Mouse (Mus musculus) lung, postnatal 0 days (tissue): Measurements from ENCODE around the gene Slc25a47. TPM values are rescaled to one million over a fixed set of nuclear protein-coding genes. Genes with fewer than 3 reads are reported as not detected.

Experiments
- ATAC-seq: fragments of 200-750 bp; cut with Nextera tagmentation; 2 replicates; pipeline ENCODE4 v1.8.0; 2017; ENCODE audit warnings: moderate library complexity
- DNase-seq: peaks from one replicate; pipeline ENCODE4 v3.0.0-alpha.2; 2016; ENCODE audit warnings: low spot score
- H3K27ac ChIP-seq: fragments of 300-500 bp; sonication (generic); 2 replicates; pipeline ENCODE4 v1.5.1; 2014; ENCODE audit warnings: antibody characterized with exemption, mild to moderate bottlenecking, low read length, mixed read lengths
- H3K27me3 ChIP-seq: fragments of 300-500 bp; sonication (generic); replicated peaks from 2 replicates; pipeline ENCODE4 v1.6.1; 2014; ENCODE audit warnings: low read length, mixed read lengths; ENCODE audit not compliant: insufficient read depth
- H3K36me3 ChIP-seq: fragments of 300-500 bp; sonication (generic); 2 replicates; pipeline ENCODE4 v1.6.1; 2014; ENCODE audit warnings: low read length, mixed read lengths; ENCODE audit not compliant: insufficient read depth
- H3K4me1 ChIP-seq: fragments of 300-500 bp; sonication (generic); 2 replicates; pipeline ENCODE4 v1.6.1; 2014; ENCODE audit warnings: antibody characterized with exemption, low read depth, low read length, mixed read lengths; ENCODE audit not compliant: insufficient read depth
- H3K4me2 ChIP-seq: fragments of 300-500 bp; sonication (generic); replicated peaks from 2 replicates; pipeline ENCODE4 v1.6.1; 2014; ENCODE audit warnings: low read depth, mild to moderate bottlenecking, low read length, moderate library complexity, mixed read lengths
- H3K4me3 ChIP-seq: fragments of 300-500 bp; sonication (generic); 2 replicates; pipeline ENCODE4 v1.5.1; 2014; ENCODE audit warnings: low read depth, low read length
- H3K9ac ChIP-seq: fragments of 300-500 bp; sonication (generic); replicated peaks from 2 replicates; pipeline ENCODE4 v1.6.1; 2014; ENCODE audit warnings: low read depth, mild to moderate bottlenecking
- H3K9me3 ChIP-seq: fragments of 300-500 bp; sonication (generic); 2 replicates; pipeline ENCODE4 v1.6.1; 2016; ENCODE audit warnings: low read length, mixed read lengths
- CTCF ChIP-seq: IDR thresholded peaks from 2 replicates; pipeline ENCODE4 v1.5.1; 2016; ENCODE audit warnings: antibody characterized with exemption, mild to moderate bottlenecking
- EP300 ChIP-seq: IDR thresholded peaks from 2 replicates; pipeline ENCODE4 v1.6.1; 2016; ENCODE audit warnings: antibody characterized with exemption, mild to moderate bottlenecking, control low read depth
- WGBS: fragments of 180-500 bp; shearing (Covaris S2); extraction: QIAGEN DNeasy Blood & Tissue Kit; methylation state at CpG from one replicate; pipeline ENCODE4 v1.1.7; 2014; 5-methylcytosine and 5-hydroxymethylcytosine counted together
- polyA plus RNA-seq: library from polyadenylated mRNA; unstranded; fragments of >200 nt; fragmentation: Nextera tagmentation; extraction: Ambion mirVana; gene quantifications from 2 replicates; pipeline ENCODE4 v1.2.1, GENCODE M21; 2015

Slc25a47 gene
- polyA plus RNA-seq, 1 experiment from 2014 or later, result 8.5 TPM

GRCm38 (mm10) chr12:108849488-108850022, 13.7 kb downstream of the Slc25a47 start:
- DNase-seq (peak; percentile 55), ATAC-seq (peak; percentile 55)
- WGBS, result 58% methylated on average over 4 of the region's 4 CpGs
- H3K27me3 ChIP-seq, result no peaks in the 10 kb centered on the region
- H3K4me2 ChIP-seq, result no peak overlapping the region
- H3K9me3 ChIP-seq, result no peaks in the 10 kb centered on the region
- H3K36me3 ChIP-seq, result no peaks in the 10 kb centered on the region
- TF ChIP-seq EP300 (no peak), CTCF (no peak)
- no peak overlapping the region for H3K4me3 ChIP-seq
- no peak overlapping the region for H3K9ac ChIP-seq
- peak overlapping the region; percentile 38; the same call in 1 of the 2 replicates for H3K27ac ChIP-seq
- H3K4me1 ChIP-seq, result peaks cover 5% of the 10 kb centered on the region; the same call in 1 of the 2 replicates

GRCm38 (mm10) chr12:108850129-108850528, 14.3 kb downstream of the Slc25a47 start:
- Histone ChIP-seq H3K36me3 (no peaks in the 10 kb centered on the region), H3K4me2 (no peak overlapping the region), H3K9ac (no peak overlapping the region), H3K4me3 (no peak overlapping the region), H3K9me3 (no peaks in the 10 kb centered on the region), H3K4me1 (peaks cover 5% of the 10 kb centered on the region; the same call in 1 of the 2 replicates), H3K27ac (peak overlapping the region; percentile 38; the same call in 1 of the 2 replicates), H3K27me3 (no peaks in the 10 kb centered on the region)
- ATAC-seq, result peak; percentile 63
- 39% methylated on average over 8 of the region's 8 CpGs for WGBS
- DNase-seq, result peak; percentile 60
- TF ChIP-seq CTCF (no peak), EP300 (no peak)

- peaks cover 5% of the 10 kb centered on the region; the same call in 1 of the 2 replicates for H3K4me1 ChIP-seq
- no peak for ATAC-seq
- H3K9me3 ChIP-seq, result no peaks in the 10 kb centered on the region
- no peak overlapping the region for H3K4me3 ChIP-seq
- H3K4me2 ChIP-seq, result no peak overlapping the region
- H3K27me3 ChIP-seq, result no peaks in the 10 kb centered on the region
- no peak overlapping the region for H3K27ac ChIP-seq
- DNase-seq, result no peak
- WGBS, result 78% methylated on average over 8 of the region's 8 CpGs
- H3K9ac ChIP-seq, result no peak overlapping the region
- no peaks in the 10 kb centered on the region for H3K36me3 ChIP-seq
- TF ChIP-seq EP300 (no peak), CTCF (no peak)
Observed at GRCm38 (mm10) chr12:108850886-108851285, 15.0 kb downstream of the Slc25a47 start.

GRCm38 (mm10) chr12:108852822-108853221, 17.0 kb downstream of the Slc25a47 start:
- no peaks in the 10 kb centered on the region for H3K9me3 ChIP-seq
- no peak for TF ChIP-seq CTCF
- TF ChIP-seq EP300, result no peak
- no peaks in the 10 kb centered on the region for H3K27me3 ChIP-seq
- ATAC-seq (no peak), DNase-seq (no peak)
- H3K4me3 ChIP-seq, result no peak overlapping the region
- H3K27ac ChIP-seq, result no peak overlapping the region
- no peaks in the 10 kb centered on the region for H3K36me3 ChIP-seq
- H3K4me1 ChIP-seq, result peaks cover 5% of the 10 kb centered on the region; the same call in 1 of the 2 replicates
- no peak overlapping the region for H3K4me2 ChIP-seq
- no peak overlapping the region for H3K9ac ChIP-seq
- 88% methylated on average over 8 of the region's 8 CpGs for WGBS

- Histone ChIP-seq H3K4me3 (no peak overlapping the region), H3K27me3 (no peaks in the 10 kb centered on the region), H3K9ac (no peak overlapping the region), H3K36me3 (0 out of 2 replicates have a peak, but pooled peaks cover 3% of the 10 kb centered on the region), H3K4me1 (peaks cover 8% of the 10 kb centered on the region; the same call in 1 of the 2 replicates), H3K4me2 (no peak overlapping the region), H3K9me3 (no peaks in the 10 kb centered on the region), H3K27ac (no peak overlapping the region)
- 88% methylated on average over 10 of the region's 10 CpGs for WGBS
- TF ChIP-seq CTCF (no peak), EP300 (no peak)
- no peak for ATAC-seq
- no peak for DNase-seq
Observed at GRCm38 (mm10) chr12:108855081-108855480, 19.2 kb downstream of the Slc25a47 start.

- Histone ChIP-seq H3K27ac (no peak overlapping the region), H3K27me3 (no peaks in the 10 kb centered on the region), H3K4me3 (no peak overlapping the region), H3K4me2 (no peak overlapping the region), H3K9ac (no peak overlapping the region), H3K4me1 (peaks cover 8% of the 10 kb centered on the region; the same call in 1 of the 2 replicates), H3K36me3 (0 out of 2 replicates have a peak, but pooled peaks cover 4% of the 10 kb centered on the region), H3K9me3 (no peaks in the 10 kb centered on the region)
- WGBS, result 74% methylated on average over 8 of the region's 8 CpGs
- DNase-seq (no peak), ATAC-seq (no peak)
- TF ChIP-seq EP300, result no peak
Observed at GRCm38 (mm10) chr12:108856186-108856585, 20.3 kb downstream of the Slc25a47 start.
